Comparison of ENCODE assay signal across 22 mouse cellular contexts in the genomic region with DNA sequence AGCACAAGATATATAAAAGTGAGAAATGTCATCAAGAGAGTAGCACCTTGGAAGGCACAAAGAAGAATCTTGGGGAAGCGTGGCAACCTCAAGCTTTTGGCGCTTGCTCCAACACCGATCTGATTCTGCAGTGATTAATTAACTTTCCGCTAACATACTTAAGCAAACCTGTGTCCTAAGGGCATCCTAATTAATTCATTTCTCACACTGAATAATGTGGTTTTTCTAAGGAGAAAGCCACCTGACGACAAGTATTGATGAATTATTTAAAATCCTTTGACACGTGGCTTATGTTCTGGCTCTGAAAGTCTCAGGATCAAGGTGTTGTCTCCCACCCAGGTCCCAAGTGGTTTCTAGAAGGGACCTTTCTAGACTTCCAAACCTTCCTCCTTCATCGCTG.
DNase-seq lines count a peak whose midpoint lies in the region; ATAC-seq and TF ChIP-seq lines count a peak whose summit lies in the region.
"Had no signal": no experiment of that assay in that cellular context is flagged by ENCODE, and none has a peak within 500 bp of the region (broad histone marks: within the 10 kb centered on the region; RNA-seq: fewer than 3 reads in every experiment).

No protein-coding gene starts in this region.

- H3K4me3 ChIP-seq in hindbrain, embryonic 13.5 days, result no peak overlapping the region
- no peak overlapping the region for H3K4me3 ChIP-seq in hindbrain, embryonic 14.5 days (replicated peaks; ENCODE audit: low read length)
- H3K4me3 ChIP-seq in neural tube, embryonic 13.5 days, result no peak overlapping the region
- H3K4me3 ChIP-seq in neural tube, embryonic 15.5 days (replicated peaks), result no peak overlapping the region
- no peak overlapping the region for H3K4me3 ChIP-seq in midbrain, embryonic 15.5 days
- no peak overlapping the region for H3K4me3 ChIP-seq in lung, adult 2 months (replicated peaks; ENCODE audit: extremely low read depth, low read depth, low read length)
- H3K4me3 ChIP-seq in intestine, embryonic 15.5 days (replicated peaks), result no peak overlapping the region
- H3K4me3 ChIP-seq: embryonic facial prominence, embryonic 15.5 days; heart, embryonic 12.5 days; limb, embryonic 13.5 days; liver, embryonic 13.5 days had no signal

- no peak for DNase-seq in hindbrain, embryonic 14.5 days (ENCODE audit: low spot score)
- no peak for DNase-seq in lung, adult 2 months
- DNase-seq: adrenal gland, postnatal 36 days; cerebellum, adult 11 months; cerebellum, adult 9-11 months; gastrocnemius, postnatal 14 days; heart, adult 18-20 months; heart, postnatal 10 days; kidney, adult 11 months; liver, embryonic 13.5 days; lung, embryonic 14.5 days; thymus, adult 18-20 months; thymus, postnatal 4 days had no signal

- peaks cover 20% of the 10 kb centered on the region for H3K4me1 ChIP-seq in hindbrain, embryonic 13.5 days (replicated peaks)
- peaks cover 18% of the 10 kb centered on the region for H3K4me1 ChIP-seq in hindbrain, embryonic 14.5 days (replicated peaks; ENCODE audit: control insufficient read depth, insufficient read depth, low read length)
- H3K4me1 ChIP-seq in neural tube, embryonic 13.5 days (replicated peaks), result peaks cover 24% of the 10 kb centered on the region
- peaks cover 6% of the 10 kb centered on the region; the same call in 1 of the 2 replicates for H3K4me1 ChIP-seq in neural tube, embryonic 15.5 days
- H3K4me1 ChIP-seq in midbrain, embryonic 15.5 days, result no peaks in the 10 kb centered on the region
- H3K4me1 ChIP-seq in lung, adult 2 months (ENCODE audit: control insufficient read depth, insufficient read depth, low read length), result no peaks in the 10 kb centered on the region
- H3K4me1 ChIP-seq in intestine, embryonic 15.5 days (replicated peaks), result no peaks in the 10 kb centered on the region
- H3K4me1 ChIP-seq: embryonic facial prominence, embryonic 15.5 days; heart, embryonic 12.5 days; limb, embryonic 13.5 days; liver, embryonic 13.5 days had no signal

- TF ChIP-seq CTCF in lung, adult 2 months (IDR thresholded peaks at IDR 0.05; ENCODE audit: insufficient read depth, low read length), result no peak

- no peak overlapping the region for H3K9ac ChIP-seq in hindbrain, embryonic 13.5 days
- H3K9ac ChIP-seq in hindbrain, embryonic 14.5 days, result no peak overlapping the region
- no peak overlapping the region for H3K9ac ChIP-seq in neural tube, embryonic 13.5 days
- no peak overlapping the region for H3K9ac ChIP-seq in neural tube, embryonic 15.5 days (replicated peaks)
- no peak overlapping the region for H3K9ac ChIP-seq in midbrain, embryonic 15.5 days
- no peak overlapping the region for H3K9ac ChIP-seq in intestine, embryonic 15.5 days
- H3K9ac ChIP-seq: embryonic facial prominence, embryonic 15.5 days; heart, embryonic 12.5 days; limb, embryonic 13.5 days; liver, embryonic 13.5 days; lung, embryonic 14.5 days had no signal

- 42% methylated on average over 7 of the region's 7 CpGs for WGBS in hindbrain, embryonic 13.5 days
- WGBS in hindbrain, embryonic 14.5 days, result 46% methylated on average over 7 of the region's 7 CpGs
- WGBS in neural tube, embryonic 13.5 days, result 42% methylated on average over 7 of the region's 7 CpGs
- WGBS in neural tube, embryonic 15.5 days, result 47% methylated on average over 7 of the region's 7 CpGs
- WGBS in midbrain, embryonic 15.5 days, result 44% methylated on average over 7 of the region's 7 CpGs
- 81% methylated on average over 7 of the region's 7 CpGs for WGBS in lung, adult 2 months
- WGBS in intestine, embryonic 15.5 days, result 84% methylated on average over 7 of the region's 7 CpGs

- H3K9me3 ChIP-seq in hindbrain, embryonic 13.5 days, result no peaks in the 10 kb centered on the region
- H3K9me3 ChIP-seq in hindbrain, embryonic 14.5 days (ENCODE audit: control insufficient read depth, low read length), result no peaks in the 10 kb centered on the region
- H3K9me3 ChIP-seq in neural tube, embryonic 13.5 days, result no peaks in the 10 kb centered on the region
- H3K9me3 ChIP-seq in neural tube, embryonic 15.5 days (replicated peaks), result no peaks in the 10 kb centered on the region
- H3K9me3 ChIP-seq in midbrain, embryonic 15.5 days, result no peaks in the 10 kb centered on the region
- H3K9me3 ChIP-seq in intestine, embryonic 15.5 days, result no peaks in the 10 kb centered on the region
- H3K9me3 ChIP-seq: embryonic facial prominence, embryonic 15.5 days; heart, embryonic 12.5 days; limb, embryonic 13.5 days; liver, embryonic 13.5 days had no signal

- TF ChIP-seq POLR2A in lung, adult 2 months (IDR thresholded peaks at IDR 0.05; ENCODE audit: borderline replicate concordance, extremely low read depth, low read depth, low read length), result no peak

- ATAC-seq in hindbrain, embryonic 13.5 days (ENCODE audit: low FRiP score), result no peak
- no peak for ATAC-seq in hindbrain, embryonic 14.5 days (ENCODE audit: low FRiP score)
- ATAC-seq in neural tube, embryonic 13.5 days (ENCODE audit: low read depth), result no peak
- ATAC-seq in neural tube, embryonic 15.5 days (ENCODE audit: low FRiP score), result no peak
- ATAC-seq in midbrain, embryonic 15.5 days (replicated peaks), result peak; percentile 53; the same call in 1 of the 2 replicates
- no peak for ATAC-seq in intestine, embryonic 15.5 days

- no peaks in the 10 kb centered on the region for H3K27me3 ChIP-seq in hindbrain, embryonic 13.5 days
- H3K27me3 ChIP-seq in hindbrain, embryonic 14.5 days (ENCODE audit: control insufficient read depth, insufficient read depth, low read length), result no peaks in the 10 kb centered on the region
- H3K27me3 ChIP-seq in neural tube, embryonic 13.5 days, result no peaks in the 10 kb centered on the region
- no peaks in the 10 kb centered on the region for H3K27me3 ChIP-seq in neural tube, embryonic 15.5 days (replicated peaks)
- no peaks in the 10 kb centered on the region for H3K27me3 ChIP-seq in midbrain, embryonic 15.5 days (replicated peaks)
- H3K27me3 ChIP-seq in intestine, embryonic 15.5 days (replicated peaks), result no peaks in the 10 kb centered on the region
- H3K27me3 ChIP-seq: embryonic facial prominence, embryonic 15.5 days; heart, embryonic 12.5 days; limb, embryonic 13.5 days; liver, embryonic 13.5 days had no signal

- 0 out of 2 replicates have a peak overlapping the region, but pooled peaks have one; percentile 13 for H3K27ac ChIP-seq in hindbrain, embryonic 13.5 days
- H3K27ac ChIP-seq in hindbrain, embryonic 14.5 days, result no peak overlapping the region
- H3K27ac ChIP-seq in neural tube, embryonic 13.5 days (replicated peaks), result peak overlapping the region; percentile 23; the same call in 1 of the 2 replicates
- H3K27ac ChIP-seq in neural tube, embryonic 15.5 days (replicated peaks), result no peak overlapping the region
- peak overlapping the region; percentile 17; the same call in 1 of the 2 replicates for H3K27ac ChIP-seq in midbrain, embryonic 15.5 days
- H3K27ac ChIP-seq in intestine, embryonic 15.5 days, result no peak overlapping the region
- H3K27ac ChIP-seq: embryonic facial prominence, embryonic 15.5 days; kidney, postnatal 0 days; limb, embryonic 13.5 days; liver, embryonic 13.5 days had no signal

- H3K4me2 ChIP-seq in hindbrain, embryonic 13.5 days, result no peak overlapping the region
- no peak overlapping the region for H3K4me2 ChIP-seq in hindbrain, embryonic 14.5 days (replicated peaks)
- H3K4me2 ChIP-seq in neural tube, embryonic 13.5 days, result no peak overlapping the region
- no peak overlapping the region for H3K4me2 ChIP-seq in neural tube, embryonic 15.5 days
- no peak overlapping the region for H3K4me2 ChIP-seq in midbrain, embryonic 15.5 days
- H3K4me2 ChIP-seq in intestine, embryonic 15.5 days (replicated peaks), result no peak overlapping the region
- H3K4me2 ChIP-seq: embryonic facial prominence, embryonic 15.5 days; heart, embryonic 12.5 days; limb, embryonic 13.5 days; liver, embryonic 13.5 days; lung, embryonic 14.5 days had no signal

- peaks cover 42% of the 10 kb centered on the region for H3K36me3 ChIP-seq in hindbrain, embryonic 13.5 days
- peaks cover 34% of the 10 kb centered on the region for H3K36me3 ChIP-seq in hindbrain, embryonic 14.5 days (replicated peaks; ENCODE audit: control insufficient read depth, insufficient read depth)
- peaks cover 41% of the 10 kb centered on the region for H3K36me3 ChIP-seq in neural tube, embryonic 13.5 days
- peaks cover 34% of the 10 kb centered on the region for H3K36me3 ChIP-seq in neural tube, embryonic 15.5 days
- H3K36me3 ChIP-seq in midbrain, embryonic 15.5 days (replicated peaks), result peaks cover 20% of the 10 kb centered on the region; the same call in 1 of the 2 replicates
- no peaks in the 10 kb centered on the region for H3K36me3 ChIP-seq in intestine, embryonic 15.5 days
- H3K36me3 ChIP-seq: embryonic facial prominence, embryonic 15.5 days; heart, embryonic 12.5 days; liver, embryonic 13.5 days had no signal

Comparison
In these comparisons a context has a peak if more than half of its experiments do, and no peak if none do; other contexts are left out.
1. H3K27ac ChIP-seq: peak in hindbrain, embryonic 13.5 days (single experiment), neural tube, embryonic 13.5 days (single experiment) and midbrain, embryonic 15.5 days (single experiment); none in hindbrain, embryonic 14.5 days (single experiment), neural tube, embryonic 15.5 days (single experiment) and intestine, embryonic 15.5 days (single experiment).